Mouse (Mus musculus): ENCODE results near the gene Fam192a. TPM values are rescaled to one million over a fixed set of nuclear protein-coding genes. Genes with fewer than 3 reads are reported as not detected.
A peak's percentile ranks its signal among the peaks of the same experiment; 100 is the strongest.

Gene Fam192a
- total and polyA plus RNA-seq, 3 experiments = 30.7 to 80.3 (median 43.7) TPM

DNA sequence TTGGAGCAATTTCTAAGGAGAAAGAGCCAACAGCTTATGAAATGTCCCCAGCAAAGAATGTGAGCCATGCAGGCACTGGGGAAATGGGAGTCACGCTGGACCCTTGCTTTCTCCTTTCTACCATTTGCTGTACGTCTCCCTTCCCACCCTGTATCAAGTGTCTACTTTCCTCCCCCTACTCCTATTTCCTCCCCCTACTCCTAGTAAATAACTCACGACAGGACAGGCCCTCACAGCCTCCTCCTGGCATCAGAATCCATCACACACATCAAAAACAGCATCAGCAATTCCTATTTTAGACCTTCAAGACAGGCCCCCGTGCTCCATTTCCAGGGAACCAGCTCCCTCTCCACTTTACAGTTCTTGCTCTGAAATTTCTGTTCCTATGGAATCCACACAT lies 10.1 kb downstream of the Fam192a start:
- DNase-seq (ENCODE audit: extremely low read depth) = no peak
- Histone ChIP-seq H3K36me3 (replicated peaks in 1 of 2; ENCODE audit: control insufficient read depth in 1 of 2, insufficient read depth in 1 of 2, low read length in 1 of 2) (peaks cover 27 to 71% of the 10 kb centered on the region in 2 experiments), H3K4me2 (ENCODE audit: insufficient read depth, low read depth, poor library complexity, severe bottlenecking) (no peak overlapping the region), H3K79me2 (replicated peaks; ENCODE audit: control insufficient read depth, extremely low read depth, insufficient read depth, poor library complexity, severe bottlenecking) (peaks cover 22% of the 10 kb centered on the region), H3K4me3 (replicated peaks in 1 of 3; ENCODE audit: low read depth in 2 of 3, low read length in 2 of 3, poor library complexity in 1 of 3) (no peak overlapping the region), H3K9me3 (replicated peaks; ENCODE audit: low read length) (no peaks in the 10 kb centered on the region), H3K27me3 (replicated peaks) (no peaks in the 10 kb centered on the region), H3K9ac (ENCODE audit: insufficient read depth, low read depth) (no peak overlapping the region), H3K4me1 (ENCODE audit: control insufficient read depth in 1 of 2, insufficient read depth in 2 of 2) (no peaks in the 10 kb centered on the region), H3K27ac (ENCODE audit: insufficient read depth, low read depth) (no peak overlapping the region)
- dilution Hi-C loops (cut with MboI; ENCODE audit: extremely low pct_ligation_motif_present, extremely low pct_unique_long_range_greater_than_20kb, low sequenced_read_pairs) = no loop called here
- TF ChIP-seq KAT2A (IDR thresholded peaks at IDR 0.05; ENCODE audit: insufficient replicate concordance, low read length) (no peak), POLR2A (IDR thresholded peaks at IDR 0.05; ENCODE audit: low read depth, low read length) (no peak), ZNF384 (IDR thresholded peaks at IDR 0.05; ENCODE audit: low read depth, low read length) (no peak), NRF1 (IDR thresholded peaks at IDR 0.05; ENCODE audit: low read depth, low read length) (no peak), CHD2 (IDR thresholded peaks at IDR 0.05; ENCODE audit: low read length) (no peak), TBP (conservative IDR thresholded peaks at IDR 0.05; ENCODE audit: low read depth, low read length) (no peak), BHLHE40 (IDR thresholded peaks at IDR 0.05; ENCODE audit: low read depth, low read length) (no peak), ZKSCAN1 (IDR thresholded peaks at IDR 0.05; ENCODE audit: borderline replicate concordance, low read depth, low read length) (no peak), UBTF (IDR thresholded peaks at IDR 0.05; ENCODE audit: low read depth, low read length) (no peak), ZC3H11A (IDR thresholded peaks at IDR 0.05; ENCODE audit: low read depth, low read length) (no peak), RAD21 (IDR thresholded peaks at IDR 0.05; ENCODE audit: low read depth, low read length) (no peak), USF1 (IDR thresholded peaks at IDR 0.05; ENCODE audit: low read depth, low read length) (no peak), RCOR1 (conservative IDR thresholded peaks at IDR 0.05; ENCODE audit: low read depth, low read length) (no peak), HCFC1 (IDR thresholded peaks at IDR 0.05; ENCODE audit: low read depth, low read length) (no peak), MYC (IDR thresholded peaks at IDR 0.05; ENCODE audit: low read depth, low read length) (no peak), MEF2A (IDR thresholded peaks at IDR 0.05; ENCODE audit: borderline replicate concordance, low read depth, low read length) (no peak), JUND (conservative IDR thresholded peaks at IDR 0.05; ENCODE audit: low read depth, low read length) (no peak), EP300 (IDR thresholded peaks at IDR 0.05; ENCODE audit: low read length) (no peak)
- in situ Hi-C loops (cut with MboI; ENCODE audit: low pct_ligation_motif_present, low pct_unique_long_range_greater_than_20kb, low sequenced_read_pairs) = loop anchor here (10.0 kb wide), 1 partner anchor 103 kb away; the partner anchor contains the start of gene Pllp

GRCm38 (mm10) chr8:94584238-94584817 lies 17.5 kb downstream of the Fam192a start:
- no peaks in the 10 kb centered on the region; the same call in 1 of the 2 replicates for H3K79me2 ChIP-seq (replicated peaks; ENCODE audit: control insufficient read depth, extremely low read depth, insufficient read depth, poor library complexity, severe bottlenecking)
- no peak overlapping the region for H3K9ac ChIP-seq (ENCODE audit: insufficient read depth, low read depth)
- DNase-seq (ENCODE audit: extremely low read depth) = peak; percentile 66
- in situ Hi-C loops (cut with MboI; ENCODE audit: low pct_ligation_motif_present, low pct_unique_long_range_greater_than_20kb, low sequenced_read_pairs) (loop anchor here (5.0 kb wide), 1 partner anchor 57 kb away; no protein-coding TSS in a partner anchor), dilution Hi-C loops (cut with MboI; ENCODE audit: extremely low pct_ligation_motif_present, extremely low pct_unique_long_range_greater_than_20kb, low sequenced_read_pairs) (no loop called here)
- no peaks in the 10 kb centered on the region for H3K9me3 ChIP-seq (replicated peaks; ENCODE audit: low read length)
- peaks cover 56 to 95% of the 10 kb centered on the region in 2 experiments for H3K36me3 ChIP-seq (replicated peaks in 1 of 2; ENCODE audit: control insufficient read depth in 1 of 2, insufficient read depth in 1 of 2, low read length in 1 of 2)
- H3K27me3 ChIP-seq (replicated peaks) = no peaks in the 10 kb centered on the region
- peaks cover 7 to 30% of the 10 kb centered on the region in 2 experiments for H3K4me1 ChIP-seq (ENCODE audit: control insufficient read depth in 1 of 2, insufficient read depth in 2 of 2)
- H3K27ac ChIP-seq (ENCODE audit: insufficient read depth, low read depth) = no peak overlapping the region
- H3K4me2 ChIP-seq (ENCODE audit: insufficient read depth, low read depth, poor library complexity, severe bottlenecking) = no peak overlapping the region
- no peak overlapping the region for H3K4me3 ChIP-seq (replicated peaks in 1 of 3; ENCODE audit: low read depth in 2 of 3, low read length in 2 of 3, poor library complexity in 1 of 3)
- peak; percentile 92 for TF ChIP-seq RAD21 (IDR thresholded peaks at IDR 0.05; ENCODE audit: low read depth, low read length)
- peak; percentile 63; the same call in 1 of the 2 replicates for TF ChIP-seq ZC3H11A (IDR thresholded peaks at IDR 0.05; ENCODE audit: low read depth, low read length)
- TF ChIP-seq USF2 (conservative IDR thresholded peaks at IDR 0.05; ENCODE audit: low read depth, low read length) = no peak
- no peak for TF ChIP-seq SIN3A (IDR thresholded peaks at IDR 0.05; ENCODE audit: low read length)
- no peak; the same call in 1 of the 2 replicates for TF ChIP-seq ELF1 (IDR thresholded peaks at IDR 0.05; ENCODE audit: low read depth, low read length)
- peak; percentile 37 to 90; a peak in 3 of 4 replicates for TF ChIP-seq CTCF (conservative IDR thresholded peaks at IDR 0.05 in 1 of 2, IDR thresholded peaks at IDR 0.05 in 1 of 2; ENCODE audit: low read depth in 2 of 2, low read length in 2 of 2)
- no peak for TF ChIP-seq IRF4 (IDR thresholded peaks at IDR 0.05; ENCODE audit: low read depth, low read length)
- no peak for TF ChIP-seq JUN (IDR thresholded peaks at IDR 0.05; ENCODE audit: insufficient read depth, low read depth, low read length)
- no peak for TF ChIP-seq TCF12 (IDR thresholded peaks at IDR 0.05; ENCODE audit: low read depth, low read length)
- peak; percentile 94 for TF ChIP-seq SMC3 (IDR thresholded peaks at IDR 0.05; ENCODE audit: low read depth, low read length)
- no peak for TF ChIP-seq MAZ (IDR thresholded peaks at IDR 0.05; ENCODE audit: low read depth, low read length)
- TF ChIP-seq ZMIZ1 (IDR thresholded peaks at IDR 0.05; ENCODE audit: low read depth, low read length) = no peak
- TF ChIP-seq UBTF (IDR thresholded peaks at IDR 0.05; ENCODE audit: low read depth, low read length) = no peak
- TF ChIP-seq POLR2AphosphoS2 (IDR thresholded peaks at IDR 0.05; ENCODE audit: low read depth, low read length) = no peak
- TF ChIP-seq CHD1 (IDR thresholded peaks at IDR 0.05; ENCODE audit: low read depth, low read length) = no peak
- TF ChIP-seq ETS1 (conservative IDR thresholded peaks at IDR 0.05; ENCODE audit: low read depth, low read length) = no peak
- TF ChIP-seq NRF1 (IDR thresholded peaks at IDR 0.05; ENCODE audit: low read depth, low read length) = no peak
- no peak for TF ChIP-seq HCFC1 (IDR thresholded peaks at IDR 0.05; ENCODE audit: low read depth, low read length)
- no peak for TF ChIP-seq MEF2A (IDR thresholded peaks at IDR 0.05; ENCODE audit: borderline replicate concordance, low read depth, low read length)
- TF ChIP-seq MAFK (IDR thresholded peaks at IDR 0.05; ENCODE audit: insufficient replicate concordance, low read length) = no peak

Measured in CH12.LX (cell line).